Mouse (Mus musculus) limb, embryonic 13.5 days (tissue): Measurements from ENCODE around the gene Slc22a21. TPM values are rescaled to one million over a fixed set of nuclear protein-coding genes. Genes with fewer than 3 reads are reported as not detected.
"Not testable (repeated sequence)": the region's sequence is repeated elsewhere in the genome, so short reads cannot be mapped to it uniquely, and the experiment has no call there.

ENCODE experiments used
- ATAC-seq: fragments of 200-750 bp; cut with Nextera tagmentation; 2 replicates; pipeline ENCODE4 v1.8.0; 2017; ENCODE audit warnings: low read depth, moderate number of reproducible peaks, moderate TSS enrichment; ENCODE audit not compliant: low FRiP score
- H3K27ac ChIP-seq: fragments of 300-500 bp; sonication (generic); 2 replicates; pipeline ENCODE4 v1.5.1; 2015; ENCODE audit warnings: inconsistent platforms, mild to moderate bottlenecking, moderate library complexity
- H3K27me3 ChIP-seq: fragments of 300-500 bp; sonication (generic); 2 replicates; pipeline ENCODE4 v1.6.1; 2015; ENCODE audit warnings: mild to moderate bottlenecking, inconsistent platforms
- H3K36me3 ChIP-seq: fragments of 300-500 bp; sonication (generic); 2 replicates; pipeline ENCODE4 v1.6.1; 2015; ENCODE audit warnings: inconsistent platforms, mild to moderate bottlenecking, moderate library complexity
- H3K4me1 ChIP-seq: fragments of 300-500 bp; sonication (generic); 2 replicates; pipeline ENCODE4 v1.6.1; 2015; ENCODE audit warnings: inconsistent platforms
- H3K4me2 ChIP-seq: fragments of 300-500 bp; sonication (generic); replicated peaks from 2 replicates; pipeline ENCODE4 v1.6.1; 2015; ENCODE audit warnings: inconsistent platforms, mild to moderate bottlenecking, moderate library complexity
- H3K4me3 ChIP-seq: fragments of 300-500 bp; sonication (generic); 2 replicates; pipeline ENCODE4 v1.5.1; 2015; ENCODE audit warnings: moderate library complexity, mild to moderate bottlenecking, inconsistent platforms
- H3K9ac ChIP-seq: fragments of 300-500 bp; sonication (generic); 2 replicates; pipeline ENCODE4 v1.6.1; 2015; ENCODE audit warnings: mild to moderate bottlenecking, inconsistent platforms
- H3K9me3 ChIP-seq: fragments of 300-500 bp; sonication (generic); 2 replicates; pipeline ENCODE4 v1.6.1; 2016; ENCODE audit warnings: inconsistent platforms
- WGBS: fragments of 180-500 bp; shearing (Covaris S2); methylation state at CpG from one replicate; pipeline ENCODE4 v1.1.7; 2015; 5-methylcytosine and 5-hydroxymethylcytosine counted together
- polyA plus RNA-seq: library from polyadenylated mRNA; unstranded; fragments of >200 nt; fragmentation: Nextera tagmentation; extraction: Ambion mirVana; gene quantifications from 2 replicates; pipeline ENCODE4 v1.2.1, GENCODE M21; 2015

The Slc22a21 gene
- polyA plus RNA-seq, 1 experiment from 2014 or later = 4.9 TPM

- Histone ChIP-seq H3K27me3 (no peaks in the 10 kb centered on the region), H3K4me2 (no peak overlapping the region), H3K36me3 (no peaks in the 10 kb centered on the region), H3K9me3 (no peaks in the 10 kb centered on the region), H3K9ac (no peak overlapping the region), H3K4me3 (no peak overlapping the region), H3K4me1 (peaks cover 19% of the 10 kb centered on the region), H3K27ac (no peak overlapping the region)
- WGBS = 90% methylated on average over 2 of the region's 2 CpGs
- no peak for ATAC-seq
These were observed 31.1 kb upstream of the Slc22a21 start for GRCm38 (mm10) chr11:54011255-54011654.

GRCm38 (mm10) chr11:54008416-54008920 is 28.3 kb upstream of the Slc22a21 start:
- Histone ChIP-seq H3K9ac (no peak overlapping the region), H3K4me2 (no peak overlapping the region), H3K4me3 (no peak overlapping the region), H3K27me3 (no peaks in the 10 kb centered on the region), H3K9me3 (no peaks in the 10 kb centered on the region), H3K4me1 (peaks cover 19% of the 10 kb centered on the region), H3K27ac (no peak overlapping the region), H3K36me3 (no peaks in the 10 kb centered on the region)
- 45% methylated on average over 10 of the region's 10 CpGs for WGBS
- ATAC-seq = no peak

- ATAC-seq = no peak
- Histone ChIP-seq H3K4me1 (peaks cover 23% of the 10 kb centered on the region), H3K27ac (no peak overlapping the region), H3K4me3 (no peak overlapping the region), H3K9me3 (no peaks in the 10 kb centered on the region), H3K36me3 (no peaks in the 10 kb centered on the region), H3K27me3 (no peaks in the 10 kb centered on the region), H3K9ac (no peak overlapping the region), H3K4me2 (no peak overlapping the region)
- WGBS = 82% methylated on average over 11 of the region's 11 CpGs
These were observed 27.6 kb upstream of the Slc22a21 start for GRCm38 (mm10) chr11:54007717-54008116.

- no peak overlapping the region for H3K9ac ChIP-seq
- H3K27ac ChIP-seq = no peak overlapping the region
- H3K36me3 ChIP-seq = no peaks in the 10 kb centered on the region
- 71% methylated on average over 4 of the region's 4 CpGs for WGBS
- ATAC-seq = no peak
- H3K9me3 ChIP-seq = no peaks in the 10 kb centered on the region
- H3K4me1 ChIP-seq = peaks cover 28% of the 10 kb centered on the region
- H3K4me3 ChIP-seq = no peak overlapping the region
- no peaks in the 10 kb centered on the region for H3K27me3 ChIP-seq
- H3K4me2 ChIP-seq = no peak overlapping the region
These were observed 26.8 kb upstream of the Slc22a21 start for GRCm38 (mm10) chr11:54006901-54007300.

- H3K9me3 ChIP-seq, H3K27ac ChIP-seq, H3K9ac ChIP-seq, ATAC-seq, H3K4me3 ChIP-seq, H3K4me2 ChIP-seq, H3K27me3 ChIP-seq, H3K36me3 ChIP-seq: not testable (repeated sequence)
- WGBS = 20% methylated on average over 5 of the region's 5 CpGs
- H3K4me1 ChIP-seq = peaks cover 28% of the 10 kb centered on the region
These were observed 26.2 kb upstream of the Slc22a21 start for GRCm38 (mm10) chr11:54006362-54006761.

- H3K9ac ChIP-seq = no peak overlapping the region
- no peak overlapping the region for H3K4me2 ChIP-seq
- no peak overlapping the region for H3K27ac ChIP-seq
- H3K36me3 ChIP-seq = no peaks in the 10 kb centered on the region
- WGBS = 69% methylated on average over 3 of the region's 3 CpGs
- no peaks in the 10 kb centered on the region for H3K9me3 ChIP-seq
- no peak for ATAC-seq
- H3K4me1 ChIP-seq = peaks cover 28% of the 10 kb centered on the region
- H3K4me3 ChIP-seq = no peak overlapping the region
- peaks cover 5% of the 10 kb centered on the region; the same call in 1 of the 2 replicates for H3K27me3 ChIP-seq
These were observed 24.6 kb upstream of the Slc22a21 start for GRCm38 (mm10) chr11:54004734-54005133.

- H3K4me2 ChIP-seq = no peak overlapping the region
- H3K27ac ChIP-seq = no peak overlapping the region
- no peak overlapping the region for H3K9ac ChIP-seq
- H3K27me3 ChIP-seq = peaks cover 5% of the 10 kb centered on the region; the same call in 1 of the 2 replicates
- peaks cover 28% of the 10 kb centered on the region for H3K4me1 ChIP-seq
- no peak for ATAC-seq
- no peaks in the 10 kb centered on the region for H3K9me3 ChIP-seq
- no peak overlapping the region for H3K4me3 ChIP-seq
- H3K36me3 ChIP-seq = no peaks in the 10 kb centered on the region
- WGBS = 74% methylated on average over 9 of the region's 9 CpGs
These were observed 24.1 kb upstream of the Slc22a21 start for GRCm38 (mm10) chr11:54004221-54004620.

- not testable (repeated sequence) for H3K27me3 ChIP-seq, H3K4me3 ChIP-seq, H3K9ac ChIP-seq, H3K9me3 ChIP-seq, H3K4me2 ChIP-seq, H3K36me3 ChIP-seq, H3K27ac ChIP-seq
- WGBS = 40% methylated on average over 12 of the region's 12 CpGs
- H3K4me1 ChIP-seq = peaks cover 16% of the 10 kb centered on the region
- ATAC-seq = peak; percentile 69; the same call in 1 of the 2 replicates
These were observed 22.9 kb upstream of the Slc22a21 start for GRCm38 (mm10) chr11:54002761-54003717.

GRCm38 (mm10) chr11:54002147-54002760 is 22.1 kb upstream of the Slc22a21 start:
- Histone ChIP-seq H3K9ac (no peak overlapping the region), H3K4me3 (no peak overlapping the region), H3K27me3 (peaks cover 5% of the 10 kb centered on the region; the same call in 1 of the 2 replicates), H3K9me3 (no peaks in the 10 kb centered on the region), H3K4me1 (peaks cover 9% of the 10 kb centered on the region), H3K27ac (no peak overlapping the region), H3K4me2 (no peak overlapping the region), H3K36me3 (no peaks in the 10 kb centered on the region)
- ATAC-seq = no peak
- 6% methylated on average over 5 of the region's 5 CpGs for WGBS

- no peaks in the 10 kb centered on the region for H3K36me3 ChIP-seq
- no peak overlapping the region for H3K27ac ChIP-seq
- peaks cover 5% of the 10 kb centered on the region for H3K4me1 ChIP-seq
- no peak overlapping the region for H3K4me3 ChIP-seq
- WGBS = 86% methylated on average over 2 of the region's 2 CpGs
- peaks cover 5% of the 10 kb centered on the region; the same call in 1 of the 2 replicates for H3K27me3 ChIP-seq
- no peak for ATAC-seq
- H3K9ac ChIP-seq = no peak overlapping the region
- no peaks in the 10 kb centered on the region for H3K9me3 ChIP-seq
- H3K4me2 ChIP-seq = no peak overlapping the region
These were observed 17.5 kb upstream of the Slc22a21 start for GRCm38 (mm10) chr11:53997661-53998060.

- no peaks in the 10 kb centered on the region for H3K4me1 ChIP-seq
- H3K27ac ChIP-seq = no peak overlapping the region
- 91% methylated on average over 4 of the region's 4 CpGs for WGBS
- no peaks in the 10 kb centered on the region for H3K9me3 ChIP-seq
- no peak overlapping the region for H3K4me3 ChIP-seq
- no peaks in the 10 kb centered on the region for H3K27me3 ChIP-seq
- no peak overlapping the region for H3K9ac ChIP-seq
- H3K36me3 ChIP-seq = no peaks in the 10 kb centered on the region
- no peak overlapping the region for H3K4me2 ChIP-seq
- no peak for ATAC-seq
These were observed 12.1 kb upstream of the Slc22a21 start for GRCm38 (mm10) chr11:53992264-53992663.

- Histone ChIP-seq H3K36me3 (no peaks in the 10 kb centered on the region), H3K4me3 (no peak overlapping the region), H3K27ac (no peak overlapping the region), H3K9me3 (no peaks in the 10 kb centered on the region), H3K9ac (no peak overlapping the region), H3K4me1 (no peaks in the 10 kb centered on the region), H3K4me2 (no peak overlapping the region), H3K27me3 (no peaks in the 10 kb centered on the region)
- ATAC-seq = no peak
- WGBS = 45% methylated on average over 1 of the region's 1 CpGs
These were observed 9.1 kb upstream of the Slc22a21 start for GRCm38 (mm10) chr11:53989232-53989631.
